Mouse (Mus musculus): ENCODE results near the gene Zdhhc6. TPM values are rescaled to one million over a fixed set of nuclear protein-coding genes. Genes with fewer than 3 reads are reported as not detected.

Gene Zdhhc6
- polyA plus RNA-seq, 1 experiment from 2014 or later = 96.2 TPM

DNA sequence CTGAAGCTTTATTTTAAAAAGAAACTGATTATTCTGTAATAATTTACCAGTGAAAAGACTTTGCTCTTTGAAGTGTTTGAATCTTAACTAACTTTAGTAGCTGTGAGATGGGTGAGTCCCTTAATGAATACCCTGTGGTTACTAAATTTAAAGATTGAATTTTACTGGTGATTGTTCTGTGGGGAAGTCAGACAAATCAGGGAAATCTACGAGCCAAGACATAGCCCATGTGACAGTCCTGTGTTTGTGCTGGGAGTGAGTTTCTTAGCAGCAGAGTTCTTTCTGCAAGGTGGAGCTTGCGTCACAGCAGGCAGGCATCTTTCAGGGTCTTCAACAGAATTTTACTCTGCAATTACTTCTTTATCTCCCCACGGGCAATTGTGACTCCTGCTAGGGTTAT is 3.2 kb upstream of the Zdhhc6 start:
- no peak overlapping the region for H3K9ac ChIP-seq (replicated peaks; ENCODE audit: low read depth, low read length)
- no peaks in the 10 kb centered on the region for H3K27me3 ChIP-seq (ENCODE audit: control insufficient read depth, insufficient read depth, low read length)
- no peak overlapping the region for H3K4me3 ChIP-seq (ENCODE audit: low read depth, low read length)
- WGBS = 69% methylated on average over 3 of the region's 3 CpGs
- ATAC-seq (ENCODE audit: insufficient number of reproducible peaks, insufficient read depth, low FRiP score, low read depth) = no peak
- H3K4me1 ChIP-seq (ENCODE audit: control insufficient read depth, insufficient read depth, low read length) = peaks cover 7% of the 10 kb centered on the region
- no peaks in the 10 kb centered on the region for H3K9me3 ChIP-seq (ENCODE audit: control insufficient read depth, low read depth, low read length)
- H3K4me2 ChIP-seq (replicated peaks; ENCODE audit: low read depth, low read length) = no peak overlapping the region
- no peaks in the 10 kb centered on the region for H3K36me3 ChIP-seq (ENCODE audit: control insufficient read depth, insufficient read depth, low read length)
- no peak overlapping the region for H3K27ac ChIP-seq (ENCODE audit: low read length)

DNA sequence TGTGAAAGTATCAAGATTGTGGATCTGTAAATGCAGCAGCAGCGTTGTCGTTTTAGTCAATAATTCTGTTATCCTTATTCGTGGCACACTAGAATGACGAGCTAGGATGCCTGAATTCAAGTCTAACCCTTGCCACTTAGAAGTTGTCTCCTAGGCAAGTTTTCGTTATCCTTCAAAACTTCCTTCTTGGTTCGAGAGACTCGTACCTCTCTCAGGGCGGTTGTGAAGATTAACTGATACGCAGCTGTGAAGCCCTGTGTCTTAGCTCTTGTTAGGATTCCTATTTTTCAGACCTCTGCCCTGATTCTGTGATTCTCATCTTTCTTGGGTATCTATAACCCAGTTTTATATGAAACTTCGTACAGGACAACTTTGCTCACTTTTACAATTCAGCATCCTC is 1.1 kb upstream of the Zdhhc6 start:
- 48% methylated on average over 10 of the region's 10 CpGs for WGBS
- Histone ChIP-seq H3K9ac (replicated peaks; ENCODE audit: low read depth, low read length) (peak overlapping the region; percentile 60; the same call in 1 of the 2 replicates), H3K4me3 (ENCODE audit: low read depth, low read length) (peak overlapping the region; percentile 76), H3K4me2 (replicated peaks; ENCODE audit: low read depth, low read length) (peak overlapping the region; percentile 91), H3K27me3 (ENCODE audit: control insufficient read depth, insufficient read depth, low read length) (no peaks in the 10 kb centered on the region), H3K4me1 (ENCODE audit: control insufficient read depth, insufficient read depth, low read length) (peaks cover 10% of the 10 kb centered on the region), H3K9me3 (ENCODE audit: control insufficient read depth, low read depth, low read length) (no peaks in the 10 kb centered on the region), H3K27ac (ENCODE audit: low read length) (no peak overlapping the region), H3K36me3 (ENCODE audit: control insufficient read depth, insufficient read depth, low read length) (0 out of 2 replicates have a peak, but pooled peaks cover 6% of the 10 kb centered on the region)
- no peak for ATAC-seq (ENCODE audit: insufficient number of reproducible peaks, insufficient read depth, low FRiP score, low read depth)

DNA sequence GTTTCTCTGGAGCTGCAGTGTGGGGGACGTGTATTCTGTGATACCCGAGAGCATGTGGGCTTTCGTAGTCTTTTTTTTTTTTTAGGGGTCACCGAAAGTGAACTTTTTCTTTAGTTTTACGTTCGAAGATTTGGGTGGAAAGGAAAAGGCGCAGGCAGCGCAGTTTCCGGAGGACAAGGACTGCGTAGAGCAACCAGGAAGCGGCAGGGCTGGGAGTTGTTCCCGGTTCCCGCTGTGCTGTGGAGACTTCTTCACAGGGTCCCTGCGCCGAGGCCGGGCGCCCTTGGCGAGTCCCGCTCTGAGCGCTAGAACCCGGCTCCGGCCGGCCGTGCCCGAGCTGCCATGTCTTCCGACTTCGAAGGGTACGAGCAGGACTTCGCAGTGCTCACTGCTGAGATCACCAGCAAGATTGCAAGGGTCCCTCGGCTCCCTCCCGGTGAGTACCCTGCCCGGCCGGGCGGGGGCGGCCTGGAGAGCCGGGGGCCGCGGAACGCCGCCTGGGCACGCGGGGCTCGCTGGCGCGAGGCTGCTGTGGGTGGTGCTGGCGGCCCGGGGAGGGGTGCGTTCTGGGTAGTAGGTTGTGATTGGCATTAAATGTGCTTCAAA is 380 bp upstream of the Zdhhc6 start, which contains the start of gene Vti1a:
Vti1a (plus strand) TSS at position 187 of the 606 bp plus-strand sequence.
- Histone ChIP-seq H3K4me2 (replicated peaks; ENCODE audit: low read depth, low read length) (peak within 1 kb of the TSS; percentile 91), H3K4me1 (ENCODE audit: control insufficient read depth, insufficient read depth, low read length) (peaks cover 10% of the 10 kb centered on the region), H3K27me3 (ENCODE audit: control insufficient read depth, insufficient read depth, low read length) (no peaks in the 10 kb centered on the region), H3K9me3 (ENCODE audit: control insufficient read depth, low read depth, low read length) (no peaks in the 10 kb centered on the region), H3K4me3 (ENCODE audit: low read depth, low read length) (peak within 1 kb of the TSS; percentile 76), H3K27ac (ENCODE audit: low read length) (peak within 1 kb of the TSS; percentile 86), H3K36me3 (ENCODE audit: control insufficient read depth, insufficient read depth, low read length) (0 out of 2 replicates have a peak, but pooled peaks cover 7% of the 10 kb centered on the region), H3K9ac (replicated peaks; ENCODE audit: low read depth, low read length) (peak within 1 kb of the TSS; percentile 60)
- under 1% methylated on average over 47 of the region's 48 CpGs for WGBS
- ATAC-seq (ENCODE audit: insufficient number of reproducible peaks, insufficient read depth, low FRiP score, low read depth) = peak; percentile 89

DNA sequence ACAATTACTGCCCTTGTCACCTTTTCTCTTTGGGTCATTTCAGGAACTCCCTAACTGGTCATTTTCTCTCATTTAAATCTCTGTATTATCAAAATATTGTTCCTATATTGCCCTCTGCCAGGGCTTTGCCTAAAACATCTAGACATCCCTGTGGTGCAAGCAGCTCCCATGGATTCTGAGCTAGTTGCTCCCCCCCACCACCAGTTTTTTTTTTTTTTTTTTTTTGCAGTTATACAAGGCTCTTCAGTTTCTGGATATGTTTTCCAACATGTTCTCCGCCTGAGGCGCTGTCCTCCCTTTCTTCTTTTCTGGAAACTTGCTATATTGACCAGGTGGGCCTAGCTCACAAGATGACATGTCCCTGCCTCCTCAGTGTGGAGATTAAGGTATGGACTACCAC is 2.2 kb downstream of the Zdhhc6 start:
- no peak overlapping the region for H3K9ac ChIP-seq (replicated peaks; ENCODE audit: low read depth, low read length)
- no peak for ATAC-seq (ENCODE audit: insufficient number of reproducible peaks, insufficient read depth, low FRiP score, low read depth)
- no peaks in the 10 kb centered on the region for H3K9me3 ChIP-seq (ENCODE audit: control insufficient read depth, low read depth, low read length)
- no peaks in the 10 kb centered on the region for H3K27me3 ChIP-seq (ENCODE audit: control insufficient read depth, insufficient read depth, low read length)
- peaks cover 27% of the 10 kb centered on the region for H3K36me3 ChIP-seq (ENCODE audit: control insufficient read depth, insufficient read depth, low read length)
- no peak overlapping the region for H3K4me3 ChIP-seq (ENCODE audit: low read depth, low read length)
- 98% methylated on average over 2 of the region's 2 CpGs for WGBS
- H3K4me1 ChIP-seq (ENCODE audit: control insufficient read depth, insufficient read depth, low read length) = peaks cover 10% of the 10 kb centered on the region
- no peak overlapping the region for H3K27ac ChIP-seq (ENCODE audit: low read length)
- H3K4me2 ChIP-seq (replicated peaks; ENCODE audit: low read depth, low read length) = no peak overlapping the region

DNA sequence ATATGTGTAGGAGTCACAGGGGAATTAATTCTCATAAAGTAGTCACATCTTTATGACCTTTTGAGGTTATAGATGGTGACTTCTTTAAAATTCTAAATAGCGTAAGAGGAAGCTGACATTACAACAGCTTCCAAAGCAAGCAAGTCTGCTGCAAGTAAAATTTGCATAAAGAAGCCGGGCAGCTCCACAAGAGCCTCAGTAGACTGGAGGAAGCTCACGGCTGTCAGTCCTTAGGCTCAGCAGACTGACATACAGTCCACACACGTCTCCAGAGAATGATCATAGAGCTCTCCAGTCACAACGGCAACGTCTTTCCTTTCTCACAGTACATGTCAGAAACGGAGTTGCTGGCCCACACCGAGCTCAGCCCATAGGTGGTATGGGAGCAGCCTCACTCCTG is 4.0 kb downstream of the Zdhhc6 start:
- ATAC-seq (ENCODE audit: insufficient number of reproducible peaks, insufficient read depth, low FRiP score, low read depth) = no peak
- Histone ChIP-seq H3K27ac (ENCODE audit: low read length) (no peak overlapping the region), H3K4me1 (ENCODE audit: control insufficient read depth, insufficient read depth, low read length) (peaks cover 10% of the 10 kb centered on the region), H3K9me3 (ENCODE audit: control insufficient read depth, low read depth, low read length) (no peaks in the 10 kb centered on the region), H3K36me3 (ENCODE audit: control insufficient read depth, insufficient read depth, low read length) (peaks cover 33% of the 10 kb centered on the region), H3K27me3 (ENCODE audit: control insufficient read depth, insufficient read depth, low read length) (no peaks in the 10 kb centered on the region), H3K4me3 (ENCODE audit: low read depth, low read length) (no peak overlapping the region), H3K4me2 (replicated peaks; ENCODE audit: low read depth, low read length) (no peak overlapping the region), H3K9ac (replicated peaks; ENCODE audit: low read depth, low read length) (no peak overlapping the region)
- 91% methylated on average over 8 of the region's 8 CpGs for WGBS

DNA sequence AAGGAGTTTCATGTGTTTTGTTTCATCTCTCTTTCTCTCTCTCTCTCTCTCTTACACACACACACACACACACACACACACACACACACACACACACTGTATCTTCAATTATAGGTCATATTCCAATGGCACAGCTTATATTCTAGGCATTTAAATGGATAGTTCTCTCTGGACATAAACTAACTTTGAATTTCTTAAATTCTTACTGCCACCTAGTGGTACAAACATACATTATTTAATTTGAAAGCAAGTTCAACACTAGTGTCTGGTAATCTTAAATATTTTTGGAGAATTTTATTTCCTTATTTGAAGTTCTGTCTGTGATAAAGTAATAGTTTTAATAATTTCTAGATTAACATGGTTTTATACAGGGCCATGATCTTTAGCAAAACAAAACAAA is 10.8 kb downstream of the Zdhhc6 start:
- Histone ChIP-seq H3K4me3 (ENCODE audit: low read depth, low read length) (no peak overlapping the region), H3K36me3 (ENCODE audit: control insufficient read depth, insufficient read depth, low read length) (peaks cover 52% of the 10 kb centered on the region), H3K4me1 (ENCODE audit: control insufficient read depth, insufficient read depth, low read length) (no peaks in the 10 kb centered on the region), H3K9ac (replicated peaks; ENCODE audit: low read depth, low read length) (no peak overlapping the region), H3K9me3 (ENCODE audit: control insufficient read depth, low read depth, low read length) (no peaks in the 10 kb centered on the region), H3K27ac (ENCODE audit: low read length) (no peak overlapping the region), H3K4me2 (replicated peaks; ENCODE audit: low read depth, low read length) (no peak overlapping the region), H3K27me3 (ENCODE audit: control insufficient read depth, insufficient read depth, low read length) (no peaks in the 10 kb centered on the region)
- ATAC-seq (ENCODE audit: insufficient number of reproducible peaks, insufficient read depth, low FRiP score, low read depth) = no peak

DNA sequence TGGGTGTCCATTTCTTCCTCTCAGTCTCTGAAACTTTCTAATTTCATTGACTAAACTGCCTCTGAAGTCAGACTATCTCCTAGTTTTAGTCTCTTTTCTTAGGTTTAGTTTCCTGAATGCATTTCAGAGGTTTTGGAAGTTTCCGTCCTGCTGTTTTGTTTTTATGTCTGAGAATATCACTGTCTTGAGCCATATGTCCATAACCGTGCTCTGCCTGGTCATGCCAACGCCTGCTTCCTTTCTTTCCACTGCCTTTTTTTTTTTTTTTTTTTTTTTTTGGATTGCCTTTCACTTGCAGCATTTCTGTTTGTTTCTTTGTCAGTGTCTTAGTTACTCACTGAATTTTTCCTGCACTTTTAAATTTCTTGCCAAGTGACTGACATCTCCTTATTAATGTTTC is 15.3 kb downstream of the Zdhhc6 start:
- 85% methylated on average over 3 of the region's 3 CpGs for WGBS
- Histone ChIP-seq H3K27me3 (ENCODE audit: control insufficient read depth, insufficient read depth, low read length) (no peaks in the 10 kb centered on the region), H3K4me1 (ENCODE audit: control insufficient read depth, insufficient read depth, low read length) (no peaks in the 10 kb centered on the region), H3K4me3 (ENCODE audit: low read depth, low read length) (no peak overlapping the region), H3K27ac (ENCODE audit: low read length) (no peak overlapping the region), H3K9ac (replicated peaks; ENCODE audit: low read depth, low read length) (no peak overlapping the region), H3K9me3 (ENCODE audit: control insufficient read depth, low read depth, low read length) (no peaks in the 10 kb centered on the region), H3K4me2 (replicated peaks; ENCODE audit: low read depth, low read length) (no peak overlapping the region), H3K36me3 (ENCODE audit: control insufficient read depth, insufficient read depth, low read length) (peaks cover 42% of the 10 kb centered on the region)
- ATAC-seq (ENCODE audit: insufficient number of reproducible peaks, insufficient read depth, low FRiP score, low read depth) = no peak

DNA sequence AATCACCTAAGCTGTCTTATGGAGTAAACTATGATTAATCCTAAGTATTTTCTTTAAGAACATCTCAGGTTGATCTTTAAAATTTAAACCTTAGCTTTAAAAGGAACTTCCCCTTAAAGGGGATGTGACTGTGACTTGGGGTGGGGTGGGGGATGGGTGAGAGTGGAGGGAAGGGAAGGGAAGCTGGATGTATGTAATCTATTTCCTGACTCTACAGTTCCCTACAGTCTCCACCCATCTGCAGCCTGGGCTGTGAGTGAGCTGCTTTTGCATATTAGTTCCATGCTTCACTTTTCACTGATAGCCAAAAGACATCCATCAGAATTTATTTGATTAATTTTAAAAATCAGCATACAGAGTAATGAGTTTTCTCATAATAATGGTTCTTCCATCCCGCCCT is 16.5 kb downstream of the Zdhhc6 start:
- H3K36me3 ChIP-seq (ENCODE audit: control insufficient read depth, insufficient read depth, low read length) = peaks cover 53% of the 10 kb centered on the region

DNA sequence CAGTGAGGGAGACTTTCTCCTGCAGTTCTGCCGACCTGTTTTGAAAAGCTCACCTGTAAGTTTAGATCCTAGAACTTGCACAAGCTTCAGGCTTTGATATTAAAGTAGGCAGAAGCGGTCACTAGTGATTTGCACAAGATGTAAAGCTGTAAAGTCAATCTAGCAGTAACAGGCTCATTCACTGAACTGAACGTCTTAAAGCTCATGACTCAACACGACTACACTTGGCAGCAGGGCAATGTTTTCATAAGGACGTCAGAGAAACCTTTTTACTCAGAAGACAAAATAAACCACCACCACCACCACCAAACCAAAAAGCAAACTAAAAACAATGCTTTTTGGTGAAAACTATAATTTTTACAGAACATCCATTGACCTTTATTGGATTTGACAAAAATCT is 17.9 kb downstream of the Zdhhc6 start:
- H3K36me3 ChIP-seq (ENCODE audit: control insufficient read depth, insufficient read depth, low read length) = peaks cover 43% of the 10 kb centered on the region
- H3K4me3 ChIP-seq (ENCODE audit: low read depth, low read length) = no peak overlapping the region
- no peaks in the 10 kb centered on the region for H3K27me3 ChIP-seq (ENCODE audit: control insufficient read depth, insufficient read depth, low read length)
- no peak overlapping the region for H3K9ac ChIP-seq (replicated peaks; ENCODE audit: low read depth, low read length)
- 72% methylated on average over 5 of the region's 5 CpGs for WGBS
- no peaks in the 10 kb centered on the region for H3K9me3 ChIP-seq (ENCODE audit: control insufficient read depth, low read depth, low read length)
- no peak overlapping the region for H3K27ac ChIP-seq (ENCODE audit: low read length)
- no peak overlapping the region for H3K4me2 ChIP-seq (replicated peaks; ENCODE audit: low read depth, low read length)
- no peaks in the 10 kb centered on the region for H3K4me1 ChIP-seq (ENCODE audit: control insufficient read depth, insufficient read depth, low read length)
- no peak for ATAC-seq (ENCODE audit: insufficient number of reproducible peaks, insufficient read depth, low FRiP score, low read depth)

More for the DNA sequence above, 16.5 kb downstream of the Zdhhc6 start:
- ATAC-seq (ENCODE audit: insufficient number of reproducible peaks, insufficient read depth, low FRiP score, low read depth) = no peak
- Histone ChIP-seq H3K27ac (ENCODE audit: low read length) (no peak overlapping the region), H3K9me3 (ENCODE audit: control insufficient read depth, low read depth, low read length) (no peaks in the 10 kb centered on the region), H3K4me2 (replicated peaks; ENCODE audit: low read depth, low read length) (no peak overlapping the region), H3K9ac (replicated peaks; ENCODE audit: low read depth, low read length) (no peak overlapping the region), H3K4me1 (ENCODE audit: control insufficient read depth, insufficient read depth, low read length) (no peaks in the 10 kb centered on the region), H3K27me3 (ENCODE audit: control insufficient read depth, insufficient read depth, low read length) (no peaks in the 10 kb centered on the region), H3K4me3 (ENCODE audit: low read depth, low read length) (no peak overlapping the region)
- 81% methylated on average over 1 of the region's 1 CpGs for WGBS
